Mouse (Mus musculus) C2C12 (cell line): ENCODE measurements around the gene Mcts2.

ENCODE experiments used
- CEBPB ChIP-seq: IDR thresholded peaks from one replicate; pipeline ENCODE4 v1.6.1; 2011; ENCODE audit warnings: low read depth, mild to moderate bottlenecking, control low read depth, moderate library complexity
- CTCF ChIP-seq: IDR thresholded peaks from one replicate; pipeline ENCODE4 v1.5.1; 2011; ENCODE audit not compliant: control insufficient read depth, insufficient read depth, insufficient read length
- FOSL1 ChIP-seq: IDR thresholded peaks from one replicate; pipeline ENCODE4 v1.8.0; 2011; ENCODE audit warnings: mild to moderate bottlenecking, low read length; ENCODE audit not compliant: poor library complexity, insufficient read depth, severe bottlenecking
- MAX ChIP-seq: IDR thresholded peaks from one replicate; pipeline ENCODE4 v1.6.1; 2011; ENCODE audit warnings: mild to moderate bottlenecking, control low read depth
- MYOD1 ChIP-seq: IDR thresholded peaks from one replicate; pipeline ENCODE4 v1.6.1; 2011; ENCODE audit warnings: low read depth; ENCODE audit not compliant: control insufficient read depth, insufficient read length
- MYOG ChIP-seq: IDR thresholded peaks from one replicate; pipeline ENCODE4 v1.6.1; 2011; ENCODE audit not compliant: control insufficient read depth, insufficient read length; ENCODE audit errors: extremely low read depth
- USF1 ChIP-seq: IDR thresholded peaks from one replicate; pipeline ENCODE4 v1.6.1; 2011; ENCODE audit warnings: low read depth, mild to moderate bottlenecking, control low read depth, moderate library complexity

DNA sequence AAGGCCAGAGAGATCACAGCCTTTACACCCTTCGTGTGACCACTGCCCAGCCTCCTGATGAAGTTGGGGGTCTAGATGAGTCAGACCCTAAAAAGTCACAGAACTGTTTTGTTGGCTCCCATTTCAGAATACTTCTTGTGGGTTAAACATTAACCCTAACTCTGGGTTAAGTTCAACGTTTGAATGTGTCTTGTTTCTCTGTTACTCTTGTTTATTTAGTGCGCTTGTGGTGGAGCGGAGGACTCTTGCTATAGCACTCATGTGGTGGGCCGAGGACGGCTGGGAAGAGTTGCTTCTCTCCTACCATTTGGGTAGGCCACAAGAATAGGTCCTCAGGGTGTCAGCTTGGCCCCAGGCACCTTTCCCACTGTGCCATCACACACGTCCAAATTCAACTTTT, 41.8 kb downstream of the Mcts2 start:
- TF ChIP-seq CEBPB: no peak
- TF ChIP-seq USF1: no peak
- TF ChIP-seq MAX: no peak
- no peak for TF ChIP-seq CTCF
- no peak for TF ChIP-seq FOSL1
- TF ChIP-seq MYOG: no peak
- TF ChIP-seq MYOD1: no peak
